Mouse (Mus musculus) layer of hippocampus, postnatal 36 days (tissue): ENCODE data around the gene Hsf2. TPM values are rescaled to one million over a fixed set of nuclear protein-coding genes. Genes with fewer than 3 reads are reported as not detected.

ENCODE experiments used
- DNase-seq, 2 experiments: peaks; one replicate each; pipeline ENCODE4 v3.0.0; 2022
- total RNA-seq, 2 experiments: library from RNA; stranded (reverse); gene quantifications; 2 replicates each; pipeline ENCODE4 v1.2.3; 2021

Gene Hsf2
- 10 to 100 TPM; 32.2 to 33.4 TPM for total RNA-seq

- DNase-seq: peak; percentile 95 to 96
These were observed at the start of gene Hsf2 for GRCm38 (mm10) chr10:57485908-57486541. Hsf2 (plus strand) TSS chr10:57486385.

- no peak for DNase-seq
These were observed 48.3 kb upstream of the Hsf2 start for GRCm38 (mm10) chr10:57437898-57438297.

GRCm38 (mm10) chr10:57441049-57441448 is 45.1 kb upstream of the Hsf2 start:
- no peak for DNase-seq

GRCm38 (mm10) chr10:57444392-57444791 is 41.8 kb upstream of the Hsf2 start:
- DNase-seq: no peak

- DNase-seq: no peak
These were observed 40.5 kb upstream of the Hsf2 start for GRCm38 (mm10) chr10:57445655-57446054.

GRCm38 (mm10) chr10:57447657-57448050 is 38.5 kb upstream of the Hsf2 start:
- DNase-seq: no peak

GRCm38 (mm10) chr10:57448051-57448716 is 38.0 kb upstream of the Hsf2 start:
- DNase-seq: peak; percentile 75 to 78

GRCm38 (mm10) chr10:57463298-57463697 is 22.9 kb upstream of the Hsf2 start:
- DNase-seq: peak in 1 of 2 experiments; percentile 11

GRCm38 (mm10) chr10:57465768-57466167 is 20.4 kb upstream of the Hsf2 start:
- DNase-seq: no peak

- DNase-seq: no peak
These were observed 8.9 kb upstream of the Hsf2 start for GRCm38 (mm10) chr10:57477121-57477843.

- DNase-seq: no peak
These were observed 4.5 kb upstream of the Hsf2 start for GRCm38 (mm10) chr10:57481717-57482116.

- no peak for DNase-seq
These were observed 1.4 kb upstream of the Hsf2 start for GRCm38 (mm10) chr10:57484741-57485140.

GRCm38 (mm10) chr10:57486542-57487071 is 422 bp downstream of the Hsf2 start:
- DNase-seq: no peak

GRCm38 (mm10) chr10:57487201-57487600 is 1.0 kb downstream of the Hsf2 start:
- DNase-seq: no peak

GRCm38 (mm10) chr10:57488591-57488990 is 2.4 kb downstream of the Hsf2 start:
- DNase-seq: no peak

GRCm38 (mm10) chr10:57492050-57492449 is 5.9 kb downstream of the Hsf2 start:
- DNase-seq: no peak

- DNase-seq: no peak
These were observed 13.4 kb downstream of the Hsf2 start for GRCm38 (mm10) chr10:57499414-57500156.

- DNase-seq: no peak
These were observed 28.4 kb downstream of the Hsf2 start for GRCm38 (mm10) chr10:57514616-57515015.

GRCm38 (mm10) chr10:57515278-57515677 is 29.1 kb downstream of the Hsf2 start:
- DNase-seq: no peak

GRCm38 (mm10) chr10:57526469-57526868 is 40.3 kb downstream of the Hsf2 start:
- no peak for DNase-seq

- peak; percentile 21 to 26 for DNase-seq
These were observed 44.9 kb downstream of the Hsf2 start for GRCm38 (mm10) chr10:57531076-57531475.

GRCm38 (mm10) chr10:57531616-57532217 is 45.5 kb downstream of the Hsf2 start:
- no peak for DNase-seq
